Mouse (Mus musculus) c-Kit-negative CD71-positive TER-119-positive erythroid progenitor cells, embryonic 14.5 days (primary cell): ENCODE measurements around the gene Mynn.
"Not testable (repeated sequence)": the region's sequence is repeated elsewhere in the genome, so short reads cannot be mapped to it uniquely, and the experiment has no call there.

ENCODE experiments used
- DNase-seq: peaks from one replicate; pipeline ENCODE4 v3.0.0-alpha.2; 2013; ENCODE audit warnings: low read depth, low spot score

The Mynn gene

DNA sequence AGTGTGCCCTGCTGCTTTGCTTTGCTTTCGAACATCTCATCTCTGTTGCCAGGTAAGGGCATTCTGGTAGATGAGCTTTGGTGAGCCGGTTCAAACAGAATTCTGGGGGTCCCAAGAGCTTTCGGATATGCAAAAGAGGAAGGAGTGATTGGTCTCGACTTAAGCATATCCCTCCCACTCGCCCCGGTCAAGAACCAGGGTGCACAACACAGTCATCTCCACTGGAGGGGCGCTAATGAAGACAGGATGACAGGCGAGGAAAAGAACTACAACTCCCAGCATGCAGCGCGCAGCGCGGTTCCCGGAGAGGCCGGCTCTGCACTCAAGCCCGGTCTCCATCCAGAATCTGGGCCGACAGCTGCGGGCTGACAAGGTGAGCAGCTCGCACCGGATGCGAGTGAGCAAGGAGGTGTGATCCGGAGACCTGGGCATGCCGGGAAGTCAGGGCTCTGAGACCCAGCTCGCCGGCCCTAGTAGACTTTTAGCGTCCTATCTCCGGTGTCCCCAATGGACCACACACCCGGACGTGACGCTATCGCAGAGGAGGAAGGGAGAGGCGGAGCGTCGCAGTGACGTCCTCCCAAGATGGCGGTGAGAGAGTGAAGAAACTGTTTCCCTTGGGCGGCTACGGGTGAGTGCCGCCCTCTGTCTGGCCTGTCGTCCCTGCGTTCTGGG lies at the start of gene Mynn:
TSS of gene Mynn (plus strand) at position 1 of the 675 bp plus-strand sequence.
- DNase-seq, result peak; percentile 97

DNA sequence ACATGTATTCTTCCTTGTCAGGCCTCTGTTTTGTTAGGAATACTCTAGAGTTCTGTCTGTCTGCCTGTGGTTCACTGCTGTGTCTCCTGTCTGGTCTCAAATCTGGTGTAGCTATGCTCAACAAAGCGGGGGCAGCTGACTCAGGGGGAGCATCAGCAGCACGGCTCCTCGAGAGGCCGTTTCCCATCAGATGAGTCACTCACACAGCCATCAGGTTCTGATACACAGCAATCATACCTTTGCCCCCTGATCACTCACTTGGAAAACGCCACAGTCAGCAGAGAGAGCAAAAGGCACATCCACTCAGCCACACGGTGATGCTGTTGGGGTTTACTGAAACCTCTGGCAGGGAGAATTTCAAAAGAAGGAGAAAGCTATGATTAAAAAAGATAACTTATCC lies 48.1 kb upstream of the Mynn start:
- no peak for DNase-seq

DNA sequence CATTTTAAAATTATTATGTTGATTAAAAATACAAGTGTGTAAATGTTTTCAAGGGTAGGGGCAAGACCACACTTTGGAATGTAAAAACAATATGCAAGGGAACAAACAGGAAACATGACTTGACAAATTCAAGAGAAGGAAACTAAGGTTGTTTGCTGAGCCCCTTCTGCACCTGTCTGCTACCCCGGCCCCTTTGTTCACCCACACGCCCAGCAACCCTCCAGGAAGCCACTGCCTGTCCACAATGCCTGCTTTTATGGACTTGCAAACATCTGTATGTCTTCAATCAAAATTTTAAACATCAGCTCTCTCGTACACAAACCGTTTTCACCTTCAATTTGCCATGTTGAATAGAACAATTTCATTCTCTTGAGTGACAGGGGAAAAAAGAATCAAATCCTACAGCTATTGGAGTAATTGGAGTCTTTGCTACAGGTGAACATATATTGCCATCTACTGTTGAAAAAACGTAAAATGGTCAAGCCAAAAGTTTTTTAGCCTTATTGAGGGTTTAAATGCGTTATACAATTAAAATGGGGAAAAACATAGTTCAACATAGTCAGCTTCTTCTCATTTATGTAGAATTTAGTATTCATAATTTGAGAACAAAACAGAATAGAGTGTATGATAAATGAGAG lies 41.1 kb upstream of the Mynn start:
- DNase-seq, result no peak

DNA sequence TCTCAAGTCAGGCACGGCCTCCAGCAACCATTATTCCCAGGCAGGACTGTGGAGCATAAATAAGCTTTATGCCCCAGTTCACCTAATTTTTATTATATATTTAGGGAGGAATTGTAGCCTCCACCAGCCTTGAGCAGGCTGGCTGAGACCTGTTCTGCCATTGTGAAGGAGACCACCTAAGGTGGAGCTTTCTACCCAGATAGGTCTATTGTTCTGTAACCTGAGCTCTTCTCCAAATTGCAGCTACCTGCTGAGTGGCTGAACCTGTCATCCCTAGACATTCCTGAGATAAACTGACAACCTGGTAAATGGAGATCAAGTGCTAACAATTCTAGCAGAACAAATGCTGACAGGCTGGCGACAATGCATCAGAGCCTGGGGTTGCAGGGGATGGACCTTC lies 35.5 kb upstream of the Mynn start:
- DNase-seq, result not testable (repeated sequence)

DNA sequence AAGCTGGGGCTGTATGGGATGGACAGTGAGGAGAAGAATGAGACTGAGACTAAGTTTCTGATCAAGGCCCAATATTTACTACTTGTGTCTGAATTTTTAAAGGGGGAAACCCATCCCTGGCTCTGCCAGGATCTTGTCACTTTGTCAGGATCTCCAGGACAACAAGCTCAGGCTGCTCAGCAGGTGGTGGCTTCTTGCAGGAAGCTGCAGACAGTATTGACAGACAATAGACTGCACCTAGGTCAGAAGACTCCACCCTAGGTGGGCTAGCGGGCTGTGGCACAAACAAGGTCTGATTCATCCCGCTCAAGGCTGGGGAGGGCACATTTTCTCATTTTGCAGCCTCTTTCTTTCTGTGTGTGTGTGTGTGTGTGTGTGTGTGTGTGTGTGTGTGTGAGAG lies 28.3 kb upstream of the Mynn start:
- DNase-seq, result no peak

DNA sequence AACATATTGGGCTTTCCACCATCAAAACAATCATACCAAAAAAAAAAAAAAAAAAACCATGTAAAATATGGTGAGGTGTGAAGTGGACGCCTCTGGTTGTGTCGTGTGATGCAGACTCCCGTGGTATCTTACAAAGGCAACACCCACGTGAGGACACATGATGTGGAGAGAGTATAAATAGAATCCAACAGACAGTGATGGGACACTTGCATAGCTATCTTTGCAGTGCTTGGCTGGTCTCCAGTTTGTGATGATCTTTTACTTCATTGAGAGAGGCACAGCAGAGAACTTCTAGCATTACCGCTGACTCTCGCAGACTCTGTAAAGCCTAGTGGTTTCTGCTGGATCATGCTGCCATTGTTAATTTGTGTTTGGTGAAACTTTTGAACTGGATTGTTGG lies 13.0 kb upstream of the Mynn start:
- DNase-seq, result no peak

DNA sequence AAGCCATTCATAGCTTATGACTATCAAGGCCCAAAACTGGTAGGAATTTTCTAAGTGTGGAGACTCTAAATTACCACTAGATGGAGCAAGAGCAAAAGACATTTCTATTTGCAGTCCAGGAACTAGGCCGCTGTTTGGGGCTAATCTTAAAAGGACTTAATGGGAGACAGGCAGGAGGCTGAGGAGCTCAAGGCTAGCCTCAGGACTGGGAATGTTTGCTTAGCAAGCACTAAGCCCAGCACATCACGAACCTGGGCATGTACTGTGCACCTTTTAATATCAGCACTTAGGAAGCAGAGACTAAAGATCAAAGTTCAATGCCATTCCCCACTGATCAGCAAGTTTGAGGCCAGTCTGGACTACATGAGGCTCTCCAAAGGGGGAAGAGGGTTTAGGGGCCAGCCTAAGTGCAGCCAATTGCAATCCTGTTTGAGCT lies 9.4 kb upstream of the Mynn start:
- peak; percentile 44 for DNase-seq

DNA sequence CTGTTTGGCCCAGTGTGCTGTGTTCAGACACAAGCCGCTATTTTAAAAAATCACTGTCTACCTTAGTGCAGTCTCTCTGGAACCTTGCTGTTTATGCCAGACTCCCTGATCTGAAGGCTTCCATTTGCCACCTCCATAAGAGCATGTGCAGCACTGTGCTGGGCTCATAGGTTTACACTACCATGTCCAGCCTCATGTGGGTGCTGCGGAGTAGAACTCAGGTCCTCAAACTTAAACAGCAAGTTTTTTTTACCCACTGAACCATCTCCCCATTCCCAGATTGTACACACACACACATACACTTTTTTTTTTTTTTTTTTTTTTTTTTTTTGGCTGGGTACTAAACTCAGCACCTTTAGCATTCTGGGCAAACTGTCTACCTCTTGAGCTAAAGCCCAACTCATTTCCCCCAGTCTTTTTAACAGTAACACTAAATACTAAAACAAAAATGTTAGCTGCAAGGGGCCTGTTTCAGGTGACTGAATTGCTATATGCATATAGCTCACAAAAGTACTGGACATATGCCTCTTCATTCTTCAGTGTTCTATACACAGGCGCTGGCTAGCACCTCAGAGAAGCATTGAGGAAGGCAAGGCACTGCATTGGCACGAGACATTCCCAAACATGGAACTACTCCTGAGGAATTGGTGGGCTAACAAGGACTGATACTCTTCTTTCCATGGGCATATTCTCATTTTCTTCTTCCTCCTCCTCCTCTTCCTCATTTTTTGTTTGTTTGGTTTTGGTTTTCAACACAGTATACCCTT lies 8.0 kb upstream of the Mynn start:
- no peak for DNase-seq

DNA sequence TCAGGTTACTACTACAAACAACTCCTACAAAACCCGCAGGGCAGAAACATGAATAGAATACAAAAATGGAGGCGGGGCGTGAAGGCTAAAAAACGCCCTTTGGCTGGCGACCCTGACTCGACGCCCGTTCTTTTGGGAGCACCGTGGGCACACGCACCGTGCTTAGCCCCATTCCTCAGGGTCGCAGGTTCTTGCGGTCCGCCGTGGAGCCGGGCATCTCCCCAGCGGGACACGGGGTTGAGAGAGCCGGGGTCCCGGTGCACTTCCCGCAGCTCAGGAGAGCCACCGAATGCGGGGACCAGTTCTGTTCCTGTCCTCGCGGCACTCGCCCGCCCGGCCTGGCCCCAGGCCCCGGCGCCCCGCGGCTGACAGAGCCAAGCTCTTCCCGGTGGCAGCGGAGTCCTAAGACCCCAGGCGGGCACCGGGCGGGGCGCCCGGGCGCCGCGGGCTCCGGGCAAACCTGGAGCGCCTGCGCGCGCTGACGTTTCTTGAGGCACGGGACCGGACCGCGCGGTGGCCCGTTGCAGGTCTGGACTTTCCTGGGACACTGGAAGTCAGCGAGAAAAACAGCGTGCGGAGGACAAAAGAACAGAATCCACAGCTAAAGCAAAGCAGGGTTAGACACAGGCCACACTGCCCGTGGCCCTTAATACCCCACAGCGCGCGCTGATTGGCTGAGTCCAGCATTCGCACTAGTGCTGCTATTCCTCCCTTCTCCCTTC lies 6.6 kb upstream of the Mynn start:
- DNase-seq, result no peak

DNA sequence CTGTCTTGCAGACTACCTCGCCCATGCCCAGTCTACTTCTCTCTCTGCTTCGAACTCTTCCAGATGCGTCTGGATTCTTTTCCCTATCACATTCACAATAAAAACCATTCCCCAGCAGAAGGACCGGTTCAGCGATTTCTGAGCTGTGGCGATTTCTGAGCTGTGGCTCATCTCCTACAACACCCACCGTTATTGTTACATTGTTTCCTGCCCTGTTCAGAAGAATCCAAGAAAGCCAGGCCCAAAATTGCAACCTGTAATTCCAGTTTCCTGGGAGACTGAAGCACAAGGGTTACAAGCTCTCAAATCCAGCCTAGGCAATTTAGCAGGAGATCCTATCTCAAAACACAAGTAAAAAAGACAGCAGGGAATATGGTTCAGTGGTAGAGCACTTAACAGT lies 4.6 kb upstream of the Mynn start:
- DNase-seq, result no peak

DNA sequence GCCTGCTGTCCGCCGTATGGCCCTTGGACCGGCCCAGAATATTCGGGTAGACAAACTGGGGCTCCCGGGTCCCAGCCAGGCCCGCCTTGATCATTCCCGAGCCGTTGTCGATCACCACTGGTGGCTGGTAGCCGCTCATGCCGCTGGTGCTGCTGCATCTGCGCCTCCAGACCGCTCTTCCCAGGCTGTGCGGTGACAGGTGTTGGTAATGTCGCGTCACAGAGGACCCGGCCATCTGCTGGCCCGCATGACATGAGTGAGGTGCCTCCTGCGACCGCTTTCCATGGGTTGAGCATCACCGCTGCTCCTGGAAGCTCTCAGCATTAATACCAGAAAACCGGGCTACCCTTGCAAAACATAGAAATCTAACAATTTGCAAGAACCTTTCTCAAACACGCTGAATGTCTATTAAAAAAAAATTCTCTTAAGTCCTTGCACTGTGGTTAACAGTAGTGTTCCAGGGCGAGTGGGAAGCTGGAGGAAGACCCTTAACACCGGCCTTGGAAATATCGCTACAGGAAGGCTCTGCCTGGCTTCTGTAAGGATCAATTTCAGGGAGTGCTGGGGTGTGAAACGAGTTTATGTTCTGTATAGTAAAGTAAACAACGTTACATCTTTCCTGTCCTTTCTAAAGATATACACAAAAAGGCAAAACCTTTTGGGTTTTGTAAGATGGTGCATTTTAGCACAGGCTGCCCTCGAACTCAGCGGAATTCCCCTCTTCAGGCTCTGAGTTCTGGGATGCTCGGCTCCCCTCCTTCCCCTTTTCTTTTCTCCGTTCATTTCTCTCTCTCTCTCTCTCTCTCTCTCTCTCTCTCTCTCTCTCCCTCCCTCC lies 1.9 kb upstream of the Mynn start, which contains the start of gene Actrt3:
TSS of gene Actrt3 (minus strand) at position 229 of the 835 bp plus-strand sequence.
- DNase-seq, result peak; percentile 20

DNA sequence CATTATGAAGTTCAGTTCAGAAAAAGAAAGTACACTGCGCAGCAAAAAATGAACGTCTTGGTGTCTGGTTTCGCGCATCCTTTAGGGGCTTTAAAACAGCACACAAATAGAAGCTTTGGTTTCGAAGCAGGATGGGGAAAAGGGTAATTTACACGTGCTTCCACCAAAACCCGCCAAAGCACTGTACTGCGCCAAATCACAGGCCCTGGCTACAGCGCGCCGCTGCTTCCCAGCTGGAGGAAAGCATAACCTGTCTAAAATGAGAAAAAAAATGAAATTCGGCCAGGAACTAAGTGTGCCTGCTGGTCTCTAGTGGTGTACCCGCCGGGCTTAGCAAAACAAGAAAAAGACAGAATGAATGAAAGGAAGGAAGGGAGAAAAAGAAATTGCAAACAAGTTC lies 1.1 kb upstream of the Mynn start:
- no peak for DNase-seq

DNA sequence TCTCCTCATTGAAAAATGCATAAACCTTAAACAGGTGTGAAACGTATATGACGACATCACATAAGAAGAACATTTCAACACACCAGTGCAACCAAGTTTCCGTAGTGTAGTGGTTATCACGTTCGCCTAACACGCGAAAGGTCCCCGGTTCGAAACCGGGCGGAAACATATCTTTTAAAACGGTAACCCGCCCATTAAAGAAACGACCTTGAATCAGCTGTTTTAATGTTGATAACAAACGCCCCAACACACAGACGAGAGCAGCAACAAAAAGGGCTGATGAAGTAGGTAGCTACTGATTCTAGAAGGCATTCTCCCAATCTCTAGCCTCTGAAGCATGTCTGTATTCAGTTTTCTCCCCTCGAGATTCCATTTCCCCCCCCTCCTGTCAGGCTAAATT lies 690 bp upstream of the Mynn start:
- DNase-seq, result peak; percentile 92

DNA sequence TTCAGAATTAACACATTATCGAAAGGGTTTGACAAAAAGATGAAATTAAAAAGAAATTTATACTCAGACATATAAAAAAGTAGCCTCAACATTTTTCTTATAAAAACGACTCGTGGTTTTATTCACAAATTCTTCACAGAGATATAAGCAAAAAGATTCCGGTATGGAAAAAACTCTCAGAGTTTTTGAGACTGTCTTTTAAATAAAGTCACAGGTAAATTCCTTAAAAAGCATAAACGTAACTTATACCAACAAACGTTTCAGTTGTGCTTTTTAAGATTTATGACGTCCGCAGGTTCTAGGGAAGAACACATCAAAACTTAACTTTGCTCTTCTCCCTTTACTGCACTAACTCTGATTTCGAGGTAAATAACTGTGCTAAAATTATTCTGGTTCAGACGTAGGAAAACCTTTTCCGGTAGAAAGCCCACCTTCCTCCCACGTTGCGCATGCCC lies 228 bp upstream of the Mynn start:
- no peak for DNase-seq

DNA sequence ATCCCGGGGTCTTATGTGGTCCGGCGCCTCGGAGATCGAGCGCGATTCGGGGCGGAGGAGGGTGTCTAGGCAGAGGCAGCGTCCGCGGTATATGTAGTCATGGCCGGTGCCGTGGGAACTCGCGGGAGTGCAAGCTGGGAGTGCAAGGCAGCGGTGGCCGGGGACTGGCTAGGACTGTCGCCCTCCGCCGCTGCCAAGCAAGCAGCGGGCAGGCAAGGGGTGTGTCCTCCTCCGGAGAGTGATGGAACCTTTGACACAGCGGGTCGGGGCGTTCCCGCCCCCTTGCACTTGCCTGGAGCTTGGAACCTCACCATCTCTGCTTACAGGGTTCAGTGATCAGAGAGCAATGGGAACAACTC lies 854 bp downstream of the Mynn start:
- DNase-seq, result no peak

DNA sequence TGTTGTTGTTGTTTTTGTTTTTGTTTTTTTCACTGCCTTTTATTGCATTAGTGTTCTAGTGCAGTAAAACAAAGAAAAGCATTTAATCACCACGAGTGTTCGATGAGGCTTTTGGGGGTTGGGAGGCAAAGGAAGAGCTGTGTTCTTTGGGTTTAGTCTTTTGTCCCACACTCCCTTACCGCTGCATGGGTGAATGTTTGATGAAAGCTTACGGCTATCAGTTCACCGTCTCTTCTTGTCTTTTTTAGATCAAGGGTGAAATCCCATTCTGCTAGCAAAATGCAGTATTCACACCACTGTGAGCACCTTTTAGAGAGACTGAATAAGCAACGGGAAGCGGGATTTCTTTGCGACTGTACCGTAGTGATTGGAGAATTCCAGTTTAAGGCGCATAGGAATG lies 1.4 kb downstream of the Mynn start:
- no peak for DNase-seq

DNA sequence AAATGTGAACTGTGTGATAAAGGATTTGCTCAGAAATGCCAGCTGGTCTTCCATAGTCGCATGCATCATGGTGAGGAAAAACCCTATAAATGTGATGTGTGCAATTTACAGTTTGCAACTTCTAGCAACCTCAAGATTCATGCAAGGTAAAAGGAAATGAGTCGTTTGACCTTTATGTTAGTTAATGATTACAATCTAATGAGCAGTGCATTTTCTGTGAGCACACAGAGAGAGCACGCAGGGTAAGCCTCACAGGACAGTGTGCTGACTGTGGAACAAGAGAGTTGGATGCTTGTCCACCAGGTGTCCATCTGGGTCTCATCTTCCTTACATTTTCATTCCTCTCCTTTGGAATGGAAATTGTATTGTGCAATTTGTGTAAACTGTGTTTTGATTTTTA lies 7.1 kb downstream of the Mynn start:
- DNase-seq, result no peak

DNA sequence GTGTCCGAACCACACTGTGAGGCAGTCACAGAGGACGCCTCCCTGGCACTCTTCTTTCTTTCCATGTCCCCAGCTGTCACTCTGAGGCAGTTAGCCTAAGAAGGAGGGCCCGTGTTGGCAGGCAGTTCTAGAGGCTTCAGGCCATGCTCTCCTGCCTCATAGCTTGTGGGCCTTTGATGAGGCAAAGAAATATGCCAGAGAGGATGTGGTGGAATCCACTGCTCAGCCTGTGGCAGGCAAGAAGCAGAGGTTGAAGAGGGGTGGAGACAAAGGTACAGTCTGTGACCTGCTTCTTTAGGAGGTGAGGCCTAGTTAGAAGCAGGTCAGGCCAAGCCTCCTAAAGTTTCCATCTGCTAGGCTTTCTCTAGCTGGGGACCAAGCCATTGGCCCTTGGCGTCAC lies 9.1 kb downstream of the Mynn start:
- no peak for DNase-seq

DNA sequence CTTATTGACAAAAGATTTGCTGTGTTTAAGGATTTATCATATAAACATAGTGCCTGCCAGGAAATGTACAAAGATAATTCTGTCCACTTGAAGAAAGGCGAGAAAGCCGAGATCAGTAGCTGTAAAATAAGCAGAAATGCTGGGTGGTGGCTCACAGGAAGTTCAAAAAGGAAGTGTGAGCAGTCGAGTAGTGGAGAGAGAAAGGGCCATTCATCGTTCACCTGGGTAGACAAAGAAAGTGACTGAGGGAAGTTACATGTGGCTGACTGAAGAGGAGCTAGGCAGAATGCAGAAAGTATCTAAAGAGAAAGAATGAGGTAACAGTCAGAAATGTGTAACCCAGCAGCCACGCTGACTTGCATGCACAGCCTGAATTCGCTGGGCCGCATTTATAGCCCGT lies 18.3 kb downstream of the Mynn start:
- no peak for DNase-seq

DNA sequence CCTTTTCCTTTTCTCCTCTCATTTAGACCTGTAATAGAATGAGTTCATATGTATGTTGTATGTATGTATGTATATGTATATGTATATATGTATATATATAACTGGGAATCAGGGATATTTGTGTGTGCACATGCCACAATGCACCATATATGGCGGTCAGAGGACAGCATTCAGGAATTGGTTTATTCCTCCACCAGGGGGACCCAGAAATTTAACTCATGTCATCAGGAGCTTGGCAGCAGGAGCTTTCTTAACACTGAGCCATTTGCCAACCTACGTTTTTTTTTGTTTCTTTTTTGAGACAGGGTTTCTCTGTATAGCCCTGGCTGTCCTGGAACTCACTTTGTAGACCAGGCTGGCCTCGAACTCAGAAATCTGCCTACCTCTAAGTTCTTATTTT lies 31.8 kb downstream of the Mynn start:
- DNase-seq, result no peak

DNA sequence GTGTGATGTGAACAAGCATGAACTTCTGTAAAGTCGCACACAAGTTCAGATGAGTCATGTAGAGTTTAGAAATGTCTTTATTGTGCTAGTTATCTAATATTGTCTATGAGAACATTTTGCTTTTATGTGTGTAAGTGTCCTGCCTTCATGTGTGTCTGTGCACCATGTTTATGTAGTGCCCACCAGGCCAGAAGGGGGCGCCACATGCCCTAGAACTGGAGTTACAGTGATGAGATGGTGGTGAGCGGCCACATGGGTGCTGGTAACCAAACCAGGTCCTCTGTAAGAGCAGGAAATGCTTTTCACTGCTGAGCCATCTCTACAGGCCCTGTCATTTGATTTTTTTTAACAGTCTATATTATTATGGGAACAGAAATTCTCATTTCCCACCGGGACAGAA lies 33.8 kb downstream of the Mynn start:
- no peak for DNase-seq
